Mouse (Mus musculus) CD4-positive, CD25-positive, alpha-beta regulatory T cell, adult 4 months (primary cell): Measurements from ENCODE around the gene Fam149b. TPM values are rescaled to one million over a fixed set of nuclear protein-coding genes. Genes with fewer than 3 reads are reported as not detected.
"Not testable (repeated sequence)": the region's sequence is repeated elsewhere in the genome, so short reads cannot be mapped to it uniquely, and the experiment has no call there.

Source experiments
- ATAC-seq: one replicate; pipeline ENCODE4 v1.8.0; 2017
- polyA plus RNA-seq, 2 experiments: library from polyadenylated mRNA; unstranded; fragments of 100-300 nt; shearing (Covaris generic); gene quantifications; one replicate each; pipeline ENCODE4 v1.2.1; 2017

Fam149b gene
- polyA plus RNA-seq: 10 to 100 TPM; 67.6 to 71.9 TPM

- peak; percentile 96 for ATAC-seq
Measured at GRCm38 (mm10) chr14:20347991-20348541, at the start of gene Fam149b, which contains the start of gene Ecd. Gene Fam149b, plus strand, starts transcription at chr14:20348162. Gene Ecd, minus strand, starts transcription at chr14:20348121.

- not testable (repeated sequence) for ATAC-seq
Measured at GRCm38 (mm10) chr14:20305085-20305484, 42.9 kb upstream of the Fam149b start.

- no peak for ATAC-seq
Measured at GRCm38 (mm10) chr14:20315137-20315536, 32.8 kb upstream of the Fam149b start.

- peak; percentile 53 for ATAC-seq
Measured at GRCm38 (mm10) chr14:20319420-20319819, 28.5 kb upstream of the Fam149b start.

- no peak for ATAC-seq
Measured at GRCm38 (mm10) chr14:20324196-20324595, 23.8 kb upstream of the Fam149b start.

GRCm38 (mm10) chr14:20328474-20328873 is 19.5 kb upstream of the Fam149b start:
- ATAC-seq: no peak

GRCm38 (mm10) chr14:20331316-20331715 is 16.6 kb upstream of the Fam149b start:
- no peak for ATAC-seq

GRCm38 (mm10) chr14:20339415-20339814 is 8.5 kb upstream of the Fam149b start:
- no peak for ATAC-seq

GRCm38 (mm10) chr14:20340149-20340548 is 7.8 kb upstream of the Fam149b start:
- peak; percentile 71 for ATAC-seq

- peak; percentile 86 for ATAC-seq
Measured at GRCm38 (mm10) chr14:20340866-20341265, 7.1 kb upstream of the Fam149b start.

GRCm38 (mm10) chr14:20345885-20346284 is 2.1 kb upstream of the Fam149b start:
- ATAC-seq: no peak

GRCm38 (mm10) chr14:20347441-20347990 is 446 bp upstream of the Fam149b start:
- ATAC-seq: peak; percentile 58

- no peak for ATAC-seq
Measured at GRCm38 (mm10) chr14:20363230-20363629, 15.3 kb downstream of the Fam149b start.

GRCm38 (mm10) chr14:20368271-20368670 is 20.3 kb downstream of the Fam149b start:
- ATAC-seq: no peak

- no peak for ATAC-seq
Measured at GRCm38 (mm10) chr14:20370798-20371197, 22.8 kb downstream of the Fam149b start.

- ATAC-seq: no peak
Measured at GRCm38 (mm10) chr14:20371854-20372253, 23.9 kb downstream of the Fam149b start.

- ATAC-seq: no peak
Measured at GRCm38 (mm10) chr14:20377112-20377521, 29.2 kb downstream of the Fam149b start.

- ATAC-seq: peak; percentile 88
Measured at GRCm38 (mm10) chr14:20378313-20379061, 30.5 kb downstream of the Fam149b start.

- no peak for ATAC-seq
Measured at GRCm38 (mm10) chr14:20379087-20379640, 31.2 kb downstream of the Fam149b start.

GRCm38 (mm10) chr14:20379753-20380430 is 31.9 kb downstream of the Fam149b start:
- peak; percentile 28 for ATAC-seq

- peak; percentile 71 for ATAC-seq
Measured at GRCm38 (mm10) chr14:20388441-20389129, 40.6 kb downstream of the Fam149b start, which contains the start of gene Dnajc9. Gene Dnajc9, minus strand, starts transcription at chr14:20388910.

GRCm38 (mm10) chr14:20389446-20390079 is 41.6 kb downstream of the Fam149b start:
- ATAC-seq: no peak
